In the genomic region with DNA sequence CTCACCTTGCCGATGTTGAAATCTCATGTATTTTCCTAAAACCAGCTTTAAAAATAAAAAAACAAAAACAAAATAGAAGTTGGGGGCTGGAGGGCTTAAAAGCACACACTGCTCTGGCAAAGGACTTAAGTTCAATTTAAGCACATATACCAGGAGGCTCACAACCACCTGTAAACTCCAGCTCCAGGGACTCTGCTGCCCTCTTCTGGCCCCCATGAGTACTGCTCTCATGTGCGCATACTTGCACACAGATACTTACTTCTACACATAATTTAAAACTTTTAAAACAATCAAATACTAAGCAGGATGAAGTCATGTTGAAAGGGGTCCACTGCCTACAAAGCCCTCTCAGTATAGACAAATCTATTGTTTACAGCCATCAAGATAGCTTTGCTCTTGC, we compare ENCODE assay signal across 12 mouse cellular contexts.
DNase-seq lines count a peak whose midpoint lies in the region; ATAC-seq and TF ChIP-seq lines count a peak whose summit lies in the region.
"Had no signal": no experiment of that assay in that cellular context is flagged by ENCODE, and none has a peak within 500 bp of the region (broad histone marks: within the 10 kb centered on the region; RNA-seq: fewer than 3 reads in every experiment).

No protein-coding gene starts in this region.

- no peak overlapping the region for H3K4me2 ChIP-seq in liver, embryonic 11.5 days

- H3K36me3 ChIP-seq in liver, adult 2 months (ENCODE audit: control insufficient read depth, insufficient read depth, low read length), result no peaks in the 10 kb centered on the region
- H3K36me3 ChIP-seq in liver, embryonic 11.5 days (ENCODE audit: control insufficient read depth, insufficient read depth, low read length), result no peaks in the 10 kb centered on the region

- peaks cover 4% of the 10 kb centered on the region; the same call in 1 of the 2 replicates for H3K9me3 ChIP-seq in liver, embryonic 11.5 days (ENCODE audit: control insufficient read depth, low read length)

- no peak overlapping the region for H3K9ac ChIP-seq in liver, adult 2 months (ENCODE audit: low read depth, low read length)
- H3K9ac ChIP-seq in liver, embryonic 11.5 days (ENCODE audit: low read depth, low read length), result no peak overlapping the region

- no peak for ATAC-seq in liver, embryonic 11.5 days (replicated peaks; ENCODE audit: low FRiP score)
- no peak for ATAC-seq in monocyte, adult 5-6 weeks (replicated peaks; ENCODE audit: insufficient number of reproducible peaks, low FRiP score, low TSS enrichment, poor library complexity, severe bottlenecking)
- ATAC-seq: forebrain, embryonic 16.5 days had no signal

- H3K4me3 ChIP-seq in cerebellum, adult 2 months (replicated peaks; ENCODE audit: insufficient read depth, low read depth, low read length), result no peak overlapping the region
- no peak overlapping the region for H3K4me3 ChIP-seq in liver, adult 2 months (ENCODE audit: insufficient read depth, low read depth, low read length)
- H3K4me3 ChIP-seq in liver, embryonic 11.5 days (ENCODE audit: low read depth, low read length), result no peak overlapping the region
- no peak overlapping the region for H3K4me3 ChIP-seq in bone marrow macrophage, adult 2 months (ENCODE audit: insufficient read depth, low read length)
- H3K4me3 ChIP-seq: megakaryocyte, embryonic 14.5 days had no signal

- no peak for TF ChIP-seq POLR2A in cerebellum, adult 2 months (IDR thresholded peaks at IDR 0.05; ENCODE audit: borderline replicate concordance, insufficient read depth, low read length)
- TF ChIP-seq POLR2A in liver, adult 2 months (IDR thresholded peaks at IDR 0.05; ENCODE audit: extremely low read depth, insufficient read depth, low read length), result no peak
- TF ChIP-seq POLR2A in bone marrow macrophage, adult 2 months (IDR thresholded peaks at IDR 0.05; ENCODE audit: borderline replicate concordance, low read depth, low read length), result no peak

- no peaks in the 10 kb centered on the region for H3K27me3 ChIP-seq in cerebellum, adult 2 months (ENCODE audit: control insufficient read depth, insufficient read depth, low read length)
- H3K27me3 ChIP-seq in liver, adult 2 months (ENCODE audit: control insufficient read depth, insufficient read depth, low read length), result no peaks in the 10 kb centered on the region
- no peaks in the 10 kb centered on the region for H3K27me3 ChIP-seq in liver, embryonic 11.5 days (replicated peaks; ENCODE audit: control insufficient read depth, insufficient read depth, low read length)

- TF ChIP-seq CTCF in cerebellum, adult 2 months (IDR thresholded peaks at IDR 0.05; ENCODE audit: borderline replicate concordance, insufficient read depth, low read depth, low read length), result peak; percentile 46; the same call in 1 of the 2 replicates
- peak; percentile 54; the same call in 1 of the 2 replicates for TF ChIP-seq CTCF in liver, adult 2 months (IDR thresholded peaks at IDR 0.05; ENCODE audit: low read depth, low read length)
- peak; percentile 41 for TF ChIP-seq CTCF in bone marrow macrophage, adult 2 months (IDR thresholded peaks at IDR 0.05; ENCODE audit: low read depth, low read length)

- no peak overlapping the region for H3K27ac ChIP-seq in cerebellum, adult 2 months (ENCODE audit: insufficient read depth, low read length)
- no peak overlapping the region for H3K27ac ChIP-seq in liver, adult 2 months (replicated peaks; ENCODE audit: insufficient read depth, low read depth, low read length)
- no peak overlapping the region for H3K27ac ChIP-seq in liver, embryonic 11.5 days (ENCODE audit: low read depth, low read length)
- H3K27ac ChIP-seq in bone marrow macrophage, adult 2 months (ENCODE audit: insufficient read depth, low read depth, low read length), result no peak overlapping the region

- no peaks in the 10 kb centered on the region for H3K4me1 ChIP-seq in cerebellum, adult 2 months (ENCODE audit: control insufficient read depth, insufficient read depth, low read length)
- H3K4me1 ChIP-seq in liver, adult 2 months (ENCODE audit: control insufficient read depth, insufficient read depth, low read length), result no peaks in the 10 kb centered on the region
- peaks cover 9% of the 10 kb centered on the region for H3K4me1 ChIP-seq in liver, embryonic 11.5 days (replicated peaks; ENCODE audit: control insufficient read depth, insufficient read depth, low read length)
- H3K4me1 ChIP-seq in bone marrow macrophage, adult 2 months (ENCODE audit: control insufficient read depth, insufficient read depth, low read length), result peaks cover 7% of the 10 kb centered on the region

- DNase-seq in cerebellum, adult 2 months, result no peak
- DNase-seq in cerebellum, adult 8-10 months, result no peak
- no peak for DNase-seq in liver, adult 2 months (ENCODE audit: extremely low read depth, low read depth, low spot score)
- DNase-seq in liver, embryonic 11.5 days (ENCODE audit: low spot score), result no peak
- DNase-seq in 416B (ENCODE audit: low read depth), result peak; percentile 56
- DNase-seq in spleen, postnatal 36 days (ENCODE audit: low spot score in 2 of 2), result no peak
- DNase-seq: heart, postnatal 10 days; kidney, adult 8-10 months had no signal

- WGBS in cerebellum, adult 2 months, result 100% methylated on average over 2 of the region's 2 CpGs
- WGBS in liver, adult 2 months, result 98% methylated on average over 2 of the region's 2 CpGs
- 97% methylated on average over 2 of the region's 2 CpGs for WGBS in liver, embryonic 11.5 days

- H3K79me2 ChIP-seq in liver, adult 2 months (ENCODE audit: control insufficient read depth, insufficient read depth, low read length), result no peaks in the 10 kb centered on the region
